Mouse (Mus musculus): Measurements from ENCODE around the gene Ppp1r8. TPM values are rescaled to one million over a fixed set of nuclear protein-coding genes. Genes with fewer than 3 reads are reported as not detected.

Ppp1r8 gene
- polyA plus RNA-seq, 1 experiment: 50.2 TPM

DNA sequence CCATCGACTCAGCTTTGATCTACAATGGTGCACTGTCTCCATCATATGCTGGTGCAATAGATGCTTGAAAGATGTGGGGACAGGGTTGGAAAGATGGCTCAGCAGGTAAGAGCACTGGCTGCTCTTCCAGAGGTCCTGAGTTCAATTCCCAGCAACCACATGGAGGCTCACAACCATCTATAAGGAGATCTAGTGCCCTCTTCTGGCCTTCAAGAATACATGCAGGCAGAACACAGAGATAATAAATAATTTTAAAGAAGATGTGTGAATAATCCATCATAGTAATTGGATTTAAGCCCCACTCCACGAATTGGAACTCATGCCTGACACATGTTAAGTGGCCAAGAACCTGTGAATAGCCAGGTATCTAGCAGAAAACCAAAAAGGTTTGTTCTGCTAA lies 24.5 kb downstream of the Ppp1r8 start:
- Histone ChIP-seq H3K4me3 (replicated peaks; ENCODE audit: control insufficient read depth, low read depth, low read length) (no peak overlapping the region), H3K27ac (ENCODE audit: control insufficient read depth, insufficient read depth, low read depth, low read length, poor library complexity) (no peak overlapping the region), H3K4me1 (ENCODE audit: control insufficient read depth, insufficient read depth, low read length) (peaks cover 5% of the 10 kb centered on the region)
- TF ChIP-seq POLR2A (IDR thresholded peaks at IDR 0.05; ENCODE audit: borderline replicate concordance, control insufficient read depth, low read depth, low read length) (no peak), CTCF (IDR thresholded peaks at IDR 0.05; ENCODE audit: control insufficient read depth, insufficient read depth, low read length) (no peak)
- 60% methylated on average over 2 of the region's 2 CpGs for WGBS

DNA sequence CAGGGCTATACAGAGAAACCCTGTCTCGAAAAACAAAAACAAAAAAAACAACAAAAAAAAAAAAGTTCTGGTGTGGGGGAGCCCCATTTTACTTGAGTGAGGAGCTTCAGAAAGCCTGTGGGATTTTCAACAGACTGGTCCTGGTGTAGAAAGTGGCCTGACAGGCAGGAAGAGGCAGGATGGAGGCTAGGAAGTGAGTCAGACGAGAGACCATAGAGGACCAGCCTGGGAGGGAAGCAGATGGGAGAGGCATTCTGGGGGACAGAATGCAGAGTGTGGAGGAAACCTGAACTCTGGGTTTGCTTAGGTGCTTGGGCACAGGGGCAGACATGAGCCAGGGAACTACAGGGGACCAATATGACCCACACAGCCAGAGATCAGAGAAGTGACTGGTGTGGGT lies 26.1 kb downstream of the Ppp1r8 start:
- Histone ChIP-seq H3K27ac (ENCODE audit: control insufficient read depth, insufficient read depth, low read depth, low read length, poor library complexity) (peak overlapping the region; percentile 5), H3K4me3 (replicated peaks; ENCODE audit: control insufficient read depth, low read depth, low read length) (no peak overlapping the region), H3K4me1 (ENCODE audit: control insufficient read depth, insufficient read depth, low read length) (peaks cover 5% of the 10 kb centered on the region)
- WGBS: 31% methylated on average over 2 of the region's 2 CpGs
- TF ChIP-seq CTCF (IDR thresholded peaks at IDR 0.05; ENCODE audit: control insufficient read depth, insufficient read depth, low read length): no peak
- TF ChIP-seq POLR2A (IDR thresholded peaks at IDR 0.05; ENCODE audit: borderline replicate concordance, control insufficient read depth, low read depth, low read length): no peak

- TF ChIP-seq POLR2A (IDR thresholded peaks at IDR 0.05; ENCODE audit: borderline replicate concordance, control insufficient read depth, low read depth, low read length): no peak
- no peak for TF ChIP-seq CTCF (IDR thresholded peaks at IDR 0.05; ENCODE audit: control insufficient read depth, insufficient read depth, low read length)
- 28% methylated on average over 7 of the region's 7 CpGs for WGBS
- peak overlapping the region; percentile 84 for H3K27ac ChIP-seq (ENCODE audit: control insufficient read depth, insufficient read depth, low read depth, low read length, poor library complexity)
- H3K4me3 ChIP-seq (replicated peaks; ENCODE audit: control insufficient read depth, low read depth, low read length): no peak overlapping the region
- peaks cover 5% of the 10 kb centered on the region for H3K4me1 ChIP-seq (ENCODE audit: control insufficient read depth, insufficient read depth, low read length)
Observed at GRCm38 (mm10) chr4:132816404-132816803, 26.6 kb downstream of the Ppp1r8 start.

DNA sequence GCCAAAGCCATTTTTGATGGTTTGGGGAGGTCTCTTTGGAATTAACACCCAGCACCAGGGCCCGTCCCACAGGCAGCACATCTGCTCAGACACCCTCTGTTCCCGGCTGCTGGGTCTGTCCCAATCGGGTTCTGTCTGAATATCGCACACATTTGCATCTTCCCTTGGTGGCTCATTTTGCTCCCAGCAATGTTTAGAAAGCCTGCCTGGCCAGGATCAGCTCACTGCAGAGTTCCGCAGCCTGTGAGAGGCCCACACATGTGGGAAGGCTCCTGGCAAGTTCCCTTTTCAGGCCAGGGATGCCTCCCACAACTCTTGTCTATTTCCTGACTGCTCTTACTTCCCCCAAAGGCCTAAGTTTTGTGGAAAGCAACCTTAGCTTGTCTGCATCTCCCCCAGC lies 33.3 kb downstream of the Ppp1r8 start:
- H3K27ac ChIP-seq (ENCODE audit: control insufficient read depth, insufficient read depth, low read depth, low read length, poor library complexity): no peak overlapping the region
- H3K4me1 ChIP-seq (ENCODE audit: control insufficient read depth, insufficient read depth, low read length): peaks cover 12% of the 10 kb centered on the region
- H3K4me3 ChIP-seq (replicated peaks; ENCODE audit: control insufficient read depth, low read depth, low read length): no peak overlapping the region
- TF ChIP-seq POLR2A (IDR thresholded peaks at IDR 0.05; ENCODE audit: borderline replicate concordance, control insufficient read depth, low read depth, low read length) (no peak), CTCF (IDR thresholded peaks at IDR 0.05; ENCODE audit: control insufficient read depth, insufficient read depth, low read length) (no peak)
- 27% methylated on average over 5 of the region's 5 CpGs for WGBS

- H3K4me1 ChIP-seq (ENCODE audit: control insufficient read depth, insufficient read depth, low read length): peaks cover 12% of the 10 kb centered on the region
- H3K4me3 ChIP-seq (replicated peaks; ENCODE audit: control insufficient read depth, low read depth, low read length): no peak overlapping the region
- 17% methylated on average over 5 of the region's 5 CpGs for WGBS
- H3K27ac ChIP-seq (ENCODE audit: control insufficient read depth, insufficient read depth, low read depth, low read length, poor library complexity): peak overlapping the region; percentile 74
- TF ChIP-seq POLR2A (IDR thresholded peaks at IDR 0.05; ENCODE audit: borderline replicate concordance, control insufficient read depth, low read depth, low read length): no peak
- TF ChIP-seq CTCF (IDR thresholded peaks at IDR 0.05; ENCODE audit: control insufficient read depth, insufficient read depth, low read length): no peak
Observed at GRCm38 (mm10) chr4:132807771-132808641, 35.0 kb downstream of the Ppp1r8 start.

DNA sequence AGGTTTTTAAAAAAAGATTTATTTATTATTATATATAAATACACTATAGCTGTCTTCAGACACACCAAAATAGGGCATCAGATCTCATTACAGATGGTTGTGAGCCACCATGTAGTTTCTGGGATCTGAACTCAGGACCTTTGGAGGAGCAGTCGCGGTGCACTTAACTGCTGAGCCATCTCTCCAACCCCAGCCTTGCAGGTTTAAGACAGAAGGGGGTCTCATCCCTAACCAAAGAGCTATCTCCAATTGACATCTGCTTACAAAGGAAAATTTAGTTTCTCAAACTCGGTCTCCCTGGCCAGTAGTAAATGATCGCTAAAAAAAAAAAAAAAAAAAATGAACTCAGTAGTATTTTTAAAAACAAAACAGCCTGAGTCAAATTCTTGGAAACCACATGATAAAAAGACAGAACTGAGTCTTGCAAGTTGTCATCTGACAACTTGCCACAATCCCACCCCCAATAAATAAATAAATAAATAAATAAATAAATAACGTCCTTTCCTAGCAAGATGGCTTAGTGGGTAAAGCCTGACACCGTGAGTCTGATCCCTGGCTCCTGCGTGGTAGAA lies 36.3 kb downstream of the Ppp1r8 start:
- Histone ChIP-seq H3K27ac (ENCODE audit: control insufficient read depth, insufficient read depth, low read depth, low read length, poor library complexity) (no peak overlapping the region), H3K4me1 (ENCODE audit: control insufficient read depth, insufficient read depth, low read length) (peaks cover 15% of the 10 kb centered on the region), H3K4me3 (replicated peaks; ENCODE audit: control insufficient read depth, low read depth, low read length) (no peak overlapping the region)
- 73% methylated on average over 7 of the region's 7 CpGs for WGBS
- TF ChIP-seq POLR2A (IDR thresholded peaks at IDR 0.05; ENCODE audit: borderline replicate concordance, control insufficient read depth, low read depth, low read length) (no peak), CTCF (IDR thresholded peaks at IDR 0.05; ENCODE audit: control insufficient read depth, insufficient read depth, low read length) (no peak)

DNA sequence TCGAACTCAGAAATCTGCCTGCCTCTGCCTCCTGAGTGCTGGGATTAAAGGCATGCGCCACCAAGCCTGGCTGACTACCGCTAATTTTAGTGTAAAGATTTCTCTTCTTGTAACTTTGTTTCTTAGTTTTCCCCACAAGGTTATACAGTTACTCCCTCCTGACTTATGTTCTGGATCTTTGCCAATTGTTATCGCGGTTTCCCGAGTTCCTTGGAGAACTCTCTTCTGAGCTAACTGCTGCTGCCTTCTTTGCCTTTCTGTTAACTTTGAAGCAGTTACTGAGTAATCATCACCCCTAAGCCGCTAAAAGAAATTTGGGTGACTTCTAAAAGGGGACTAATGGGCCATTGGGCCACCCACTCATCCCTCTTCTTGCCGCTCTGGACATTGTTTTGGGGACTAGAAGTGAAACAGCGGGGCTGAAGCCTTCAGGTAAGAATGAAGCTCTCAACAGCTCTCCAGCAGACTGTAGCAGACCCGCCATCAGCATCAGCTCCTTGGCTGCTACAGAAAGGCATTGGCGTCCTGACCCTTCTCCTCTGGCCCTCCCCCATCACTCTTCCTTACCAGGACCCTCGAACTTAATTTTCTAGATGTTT lies 37.3 kb downstream of the Ppp1r8 start:
- no peak for TF ChIP-seq CTCF (IDR thresholded peaks at IDR 0.05; ENCODE audit: control insufficient read depth, insufficient read depth, low read length)
- WGBS: 57% methylated on average over 12 of the region's 12 CpGs
- Histone ChIP-seq H3K4me1 (ENCODE audit: control insufficient read depth, insufficient read depth, low read length) (peaks cover 15% of the 10 kb centered on the region), H3K4me3 (replicated peaks; ENCODE audit: control insufficient read depth, low read depth, low read length) (no peak overlapping the region), H3K27ac (ENCODE audit: control insufficient read depth, insufficient read depth, low read depth, low read length, poor library complexity) (peak overlapping the region; percentile 6)

DNA sequence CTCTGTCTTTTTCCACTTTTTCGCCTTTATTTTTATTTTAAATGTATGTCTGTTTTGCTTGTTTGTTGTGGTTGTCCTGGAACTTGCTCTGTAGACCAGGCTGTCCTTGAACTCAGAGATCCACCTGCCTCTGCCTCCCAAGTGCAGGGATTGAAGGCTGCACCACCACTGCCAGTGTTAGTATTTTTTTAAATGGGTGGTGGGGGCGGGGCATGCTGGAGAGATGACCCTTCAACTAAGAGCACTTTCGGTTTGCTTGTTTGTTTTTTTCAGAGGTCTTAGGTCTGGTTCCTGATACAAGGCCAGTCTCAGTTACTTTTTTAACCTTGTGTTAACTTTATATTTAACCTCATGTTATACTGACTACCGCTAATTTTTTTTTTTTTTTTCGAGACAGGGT lies 37.8 kb downstream of the Ppp1r8 start:
- peaks cover 15% of the 10 kb centered on the region for H3K4me1 ChIP-seq (ENCODE audit: control insufficient read depth, insufficient read depth, low read length)
- WGBS: 57% methylated on average over 5 of the region's 5 CpGs
- TF ChIP-seq CTCF (IDR thresholded peaks at IDR 0.05; ENCODE audit: control insufficient read depth, insufficient read depth, low read length) (no peak), POLR2A (IDR thresholded peaks at IDR 0.05; ENCODE audit: borderline replicate concordance, control insufficient read depth, low read depth, low read length) (no peak)
- peak overlapping the region; percentile 72 for H3K27ac ChIP-seq (ENCODE audit: control insufficient read depth, insufficient read depth, low read depth, low read length, poor library complexity)
- no peak overlapping the region for H3K4me3 ChIP-seq (replicated peaks; ENCODE audit: control insufficient read depth, low read depth, low read length)
